Mouse (Mus musculus) urinary bladder, adult 2 months (tissue): Measurements from ENCODE around the gene Sprr2i. TPM values are rescaled to one million over a fixed set of nuclear protein-coding genes. Genes with fewer than 3 reads are reported as not detected.

Experiments used
- DNase-seq: peaks from one replicate; pipeline ENCODE4 v3.0.0; 2022; ENCODE audit warnings: low spot score
- polyA plus RNA-seq: library from polyadenylated mRNA; depleted of rRNA; stranded (reverse); fragments of >200 nt; gene quantifications from 2 replicates; pipeline ENCODE4 v1.2.3, GENCODE M21; 2012; rRNA removed

Gene Sprr2i
- polyA plus RNA-seq, result not detected in 2 replicates

DNA sequence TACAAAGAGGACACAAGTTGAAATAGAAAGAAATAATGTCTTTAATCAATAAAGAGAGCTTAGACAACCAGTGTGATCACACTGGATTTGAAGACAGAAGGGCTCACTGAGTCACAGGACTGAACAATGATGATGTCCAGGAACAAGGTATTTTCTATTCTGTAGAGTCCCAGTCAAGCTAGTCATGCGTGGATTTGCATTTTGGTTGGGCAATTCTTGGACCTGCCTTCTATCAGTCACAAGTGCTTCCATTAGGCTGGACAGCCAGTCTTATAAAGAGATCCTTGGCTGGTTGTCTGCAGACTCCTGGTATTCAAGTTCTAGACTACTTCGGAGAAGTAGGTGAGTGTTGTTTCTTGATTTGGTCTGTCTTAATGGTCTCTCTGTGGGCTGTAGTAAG lies at the start of gene Sprr2i:
Gene Sprr2i (plus strand): TSS at position 301 of the 400 bp plus-strand sequence.
- DNase-seq, result no peak

DNA sequence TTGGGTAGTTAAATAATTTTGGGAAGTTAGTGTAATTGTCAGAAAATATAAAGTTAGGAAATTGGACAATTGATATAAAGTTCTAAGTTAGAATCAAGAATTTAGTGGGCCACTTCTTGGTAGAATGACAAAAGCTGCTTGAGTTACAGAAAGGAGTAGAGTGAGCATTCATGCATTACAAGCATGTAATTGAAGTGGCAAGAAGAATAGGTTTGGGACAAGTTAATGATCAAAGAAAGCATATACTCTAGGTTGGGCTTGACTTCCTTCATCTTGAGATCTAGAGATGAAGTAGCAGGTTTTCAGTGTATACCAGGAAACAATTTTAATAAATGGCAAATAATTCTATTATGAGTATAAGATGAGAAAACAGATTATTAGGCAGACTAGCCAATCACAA lies 46.2 kb upstream of the Sprr2i start:
- no peak for DNase-seq

DNA sequence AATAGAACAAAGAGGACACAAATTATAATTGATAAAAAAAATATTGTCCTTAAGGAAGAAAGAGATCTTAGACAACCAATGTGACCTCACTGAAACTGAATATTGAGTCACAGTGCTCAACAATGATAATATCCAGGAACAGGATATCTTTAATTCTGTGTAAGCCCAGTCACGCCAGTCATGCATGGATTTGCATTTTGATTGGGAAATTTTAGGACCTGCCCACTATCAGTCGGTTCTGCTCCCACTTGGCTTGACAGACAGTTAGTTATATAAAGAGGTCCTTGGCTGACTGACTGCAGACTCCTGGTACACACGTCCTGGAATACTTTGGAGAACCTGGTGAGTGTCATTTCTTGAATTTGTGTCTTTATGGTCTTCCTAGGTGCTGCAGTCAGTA lies 42.9 kb upstream of the Sprr2i start, which contains the start of gene Sprr2f:
Gene Sprr2f (plus strand): TSS at position 301 of the 400 bp plus-strand sequence.
- DNase-seq, result no peak

DNA sequence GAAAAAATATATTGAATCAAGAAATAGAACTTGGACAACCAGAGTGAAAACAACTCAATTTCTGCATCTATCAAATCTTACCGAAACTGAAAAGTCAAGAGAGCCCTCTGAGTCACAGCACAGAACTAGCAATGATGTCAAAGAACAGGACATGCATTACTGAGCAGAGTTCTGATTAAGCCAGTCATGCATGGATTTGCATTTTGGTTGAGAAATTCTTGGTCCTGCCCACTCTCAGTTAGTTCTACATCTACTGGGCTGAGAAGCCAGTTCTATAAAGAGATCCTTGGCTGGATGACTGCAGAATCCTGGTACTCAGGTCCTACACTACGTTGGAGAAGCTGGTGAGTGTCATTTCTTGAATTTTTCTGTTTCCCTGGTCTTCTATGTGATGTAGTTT lies 34.2 kb upstream of the Sprr2i start:
- DNase-seq, result no peak

DNA sequence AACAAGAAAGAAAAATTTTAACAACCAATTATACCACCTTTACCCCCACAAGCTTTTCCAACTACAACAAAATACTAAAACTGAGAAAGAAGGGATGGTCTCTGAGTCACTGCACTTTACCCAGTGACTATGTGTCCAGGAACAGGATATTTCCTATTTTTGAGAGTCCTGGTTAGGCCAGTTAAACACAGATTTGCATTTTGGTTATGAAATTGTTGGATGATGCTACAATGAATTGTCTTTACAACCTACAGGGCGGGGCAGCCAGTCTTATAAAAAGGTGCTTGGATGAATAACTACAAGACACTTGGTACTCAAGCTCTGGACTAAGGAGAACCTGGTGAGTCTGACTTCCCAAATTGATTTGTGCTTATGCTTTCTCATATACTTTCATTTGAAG lies 22.4 kb upstream of the Sprr2i start, which contains the start of gene Sprr2h:
Gene Sprr2h (plus strand): TSS at position 301 of the 400 bp plus-strand sequence.
- DNase-seq, result no peak

DNA sequence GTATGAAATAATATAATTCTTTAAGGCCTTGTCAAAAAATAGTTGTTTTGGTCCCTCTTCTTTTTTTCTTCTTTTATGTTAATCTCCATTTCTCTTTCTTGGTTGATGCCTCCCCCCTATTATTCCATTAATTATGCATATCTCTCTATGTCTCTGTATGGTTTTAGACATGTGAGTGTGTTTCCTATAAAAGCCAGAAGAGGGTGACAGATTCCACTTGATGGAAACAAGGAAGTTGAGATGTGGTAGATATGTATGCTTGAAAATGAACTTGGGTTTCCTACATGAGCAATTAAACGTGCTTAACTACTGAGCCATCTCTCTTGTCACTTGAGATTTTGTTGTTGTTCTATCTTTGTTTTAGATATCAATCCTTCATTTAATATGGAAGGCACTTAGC lies 13.5 kb upstream of the Sprr2i start:
- DNase-seq, result no peak

DNA sequence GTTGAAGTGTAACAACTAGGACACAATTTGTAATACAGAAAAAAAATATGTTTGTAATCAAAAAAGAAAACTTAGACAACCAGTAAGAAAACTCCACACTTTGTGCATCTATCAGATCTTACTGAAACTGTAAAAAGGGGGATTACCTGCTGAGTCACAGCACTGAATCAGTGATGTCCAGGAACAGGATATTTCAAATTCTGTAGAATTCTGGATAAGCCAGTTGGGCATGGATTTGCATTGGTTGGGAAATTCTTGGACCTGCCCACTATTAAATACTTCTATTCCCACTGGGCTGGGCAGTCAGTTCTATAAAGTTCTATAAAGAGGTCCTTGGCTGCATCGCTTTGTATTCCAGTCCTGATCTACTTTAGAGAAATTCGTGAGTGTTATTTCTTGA lies 10.0 kb downstream of the Sprr2i start, which contains the start of gene Sprr2j-ps:
Gene Sprr2j-ps (plus strand): TSS at position 301 of the 400 bp plus-strand sequence.
- no peak for DNase-seq

DNA sequence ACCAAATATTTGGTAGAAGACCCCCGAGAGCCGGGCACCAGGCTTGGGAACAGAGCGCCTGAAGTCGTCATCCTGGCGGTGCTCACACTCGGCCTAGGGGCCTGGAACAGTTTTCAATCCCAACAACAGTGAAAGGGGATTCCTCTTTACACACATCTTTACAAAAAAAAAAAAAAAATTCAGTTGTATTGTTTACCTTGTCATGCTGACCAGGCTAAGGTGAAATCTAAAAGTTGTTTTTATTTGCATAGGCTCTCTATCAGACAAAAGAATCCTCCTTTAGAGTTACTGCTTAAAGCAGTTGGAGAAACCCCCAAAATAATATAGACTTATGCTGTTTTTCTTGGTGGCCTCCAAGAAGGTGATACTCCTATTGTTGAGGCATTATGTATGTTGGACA lies 21.5 kb downstream of the Sprr2i start, which contains the start of gene Gm9774:
Gene Gm9774 (minus strand): TSS at position 101 of the 400 bp plus-strand sequence.
- no peak for DNase-seq

DNA sequence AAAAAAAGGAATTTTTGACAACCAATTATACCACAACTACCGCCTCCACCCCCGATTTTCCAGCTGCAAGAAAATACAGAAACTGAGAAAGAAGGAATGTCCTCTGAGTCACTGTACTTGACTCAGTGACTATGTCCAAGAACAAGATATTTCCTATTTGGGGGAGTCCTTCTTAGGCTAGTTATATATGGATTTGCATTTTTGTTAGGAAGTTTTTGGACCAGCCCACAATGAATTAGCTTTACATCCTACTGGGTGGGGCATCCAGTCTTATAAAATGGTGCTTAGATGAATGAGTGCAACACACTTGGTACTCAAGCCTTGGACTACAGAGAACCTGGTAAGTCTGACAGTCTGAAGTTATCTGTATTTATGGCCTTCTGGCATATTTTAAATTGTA lies 24.5 kb downstream of the Sprr2i start, which contains the start of gene Sprr2k:
Gene Sprr2k (plus strand): TSS at position 301 of the 400 bp plus-strand sequence.
- DNase-seq, result no peak

DNA sequence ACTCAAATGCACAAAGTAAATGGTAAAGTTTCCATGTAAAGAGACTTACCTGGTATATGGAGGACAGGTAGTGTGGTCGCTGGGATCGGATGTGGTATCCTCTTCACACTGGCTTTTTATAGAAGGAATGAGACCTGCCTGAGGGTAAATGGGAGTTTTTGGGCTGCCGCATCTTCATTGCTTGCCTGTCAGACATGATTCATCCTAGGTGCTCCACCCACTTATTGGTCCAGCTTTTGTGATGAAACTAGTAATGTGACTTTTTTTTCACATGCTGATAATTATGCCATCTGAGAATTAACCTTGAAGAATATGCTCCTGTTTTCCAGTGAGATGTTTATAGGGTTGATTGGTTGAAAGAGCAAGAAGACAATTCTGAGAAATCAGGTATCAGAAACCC lies 30.9 kb downstream of the Sprr2i start, which contains the start of gene Sprr1b:
Gene Sprr1b (minus strand): TSS at position 101 of the 400 bp plus-strand sequence.
- DNase-seq, result no peak

DNA sequence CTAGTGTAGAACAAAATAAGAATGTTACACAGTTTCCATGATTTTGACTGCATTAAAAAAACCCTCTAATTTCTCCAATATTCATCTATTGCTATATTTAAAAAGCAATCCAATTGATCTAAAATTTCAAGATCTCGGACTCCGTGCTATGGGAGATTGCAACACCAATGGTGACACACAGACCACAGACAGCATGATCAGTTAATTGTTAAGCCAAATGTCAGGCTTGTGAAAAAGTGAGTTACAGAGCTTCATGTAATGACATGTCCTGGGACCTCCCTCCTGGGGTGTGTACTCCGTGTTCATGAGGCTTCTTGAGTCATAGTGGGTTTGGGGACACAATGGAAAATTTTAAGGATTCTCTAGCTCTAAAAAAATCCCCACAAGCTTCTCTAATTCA lies 32.4 kb downstream of the Sprr2i start:
- DNase-seq, result no peak

DNA sequence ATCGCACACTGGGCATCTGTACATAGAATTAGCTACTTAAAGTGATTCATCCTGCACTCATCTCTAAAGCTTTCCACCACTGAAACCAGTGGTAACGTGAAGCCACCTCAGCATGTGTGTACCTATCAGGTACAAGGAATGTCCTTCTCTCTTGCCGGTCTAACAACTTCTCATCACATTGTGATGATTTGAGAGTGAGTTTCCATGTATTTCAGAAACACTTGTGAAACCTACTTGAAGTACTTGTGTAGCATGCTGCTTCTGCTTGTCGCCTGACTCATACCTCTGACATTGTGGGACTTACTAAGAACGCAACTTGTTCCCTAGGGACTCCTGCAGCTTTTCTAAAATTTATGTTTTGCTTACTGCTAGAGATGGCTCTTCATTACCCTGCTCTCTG lies 47.4 kb downstream of the Sprr2i start:
- DNase-seq, result no peak

DNA sequence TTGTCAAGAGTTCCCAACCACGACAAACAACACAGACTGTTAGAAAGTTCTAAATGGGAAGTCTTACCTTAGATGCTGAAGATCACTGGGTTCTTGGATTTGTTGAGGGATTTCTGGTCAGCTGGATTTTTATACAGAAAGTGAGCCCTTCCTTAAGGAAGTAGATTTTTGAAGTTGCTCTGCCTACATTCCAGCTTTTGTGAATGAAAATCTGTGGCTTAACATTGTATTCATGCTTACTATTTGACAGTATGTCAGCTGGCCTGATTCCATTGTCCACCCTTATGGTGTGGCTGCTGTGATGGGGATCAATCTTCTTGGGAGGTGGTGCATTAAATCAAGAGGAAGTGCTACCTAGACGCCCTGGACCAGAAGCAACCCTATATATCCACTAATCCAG lies 50.8 kb downstream of the Sprr2i start, which contains the start of gene Sprr3:
Gene Sprr3 (minus strand): TSS at position 101 of the 400 bp plus-strand sequence.
- no peak for DNase-seq

Other genes starting within 250 kb of the Sprr2i start
- 200 and 292 TPM in 2 replicates for gene Sprr2a1, start 192.2 kb upstream of the Sprr2i start, polyA plus RNA-seq
- gene Sprr2a2, start 192.1 kb upstream of the Sprr2i start, polyA plus RNA-seq, result 14,912 and 26,019 TPM in 2 replicates
- gene Sprr2a3, start 122.6 kb upstream of the Sprr2i start, polyA plus RNA-seq, result 820 and 1,217 TPM in 2 replicates
- 0.19 TPM in 1 of 2 replicates, not detected in the other for gene Sprr2b, start 91.4 kb upstream of the Sprr2i start, polyA plus RNA-seq
- not detected in 2 replicates for gene Sprr2d, start 68.9 kb upstream of the Sprr2i start, polyA plus RNA-seq
- gene Sprr2e, start 55.8 kb upstream of the Sprr2i start, polyA plus RNA-seq, result not detected in 2 replicates
- 2.6 and 2.8 TPM in 2 replicates for gene Sprr2f, start 42.8 kb upstream of the Sprr2i start, polyA plus RNA-seq
- not detected in 2 replicates for gene Sprr2h, start 22.3 kb upstream of the Sprr2i start, polyA plus RNA-seq
- not detected in 2 replicates for gene Sprr2j-ps, start 10.1 kb downstream of the Sprr2i start, polyA plus RNA-seq
- gene Gm9774, start 21.4 kb downstream of the Sprr2i start, polyA plus RNA-seq, result 9.5 and 10.7 TPM in 2 replicates
- not detected in 2 replicates for gene Sprr2k, start 24.6 kb downstream of the Sprr2i start, polyA plus RNA-seq
- not detected in 2 replicates for gene Sprr1b, start 30.8 kb downstream of the Sprr2i start, polyA plus RNA-seq
- 0.17 and 0.18 TPM in 2 replicates for gene Sprr3, start 50.7 kb downstream of the Sprr2i start, polyA plus RNA-seq
- gene Sprr1a, start 77.9 kb downstream of the Sprr2i start, polyA plus RNA-seq, result 1,821 and 2,005 TPM in 2 replicates
- not detected in 2 replicates for gene Sprr4, start 92.5 kb downstream of the Sprr2i start, polyA plus RNA-seq
- gene 2310046K23Rik, start 126.5 kb downstream of the Sprr2i start, polyA plus RNA-seq, result not detected in 2 replicates
- gene Ivl, start 165.7 kb downstream of the Sprr2i start, polyA plus RNA-seq, result 233 and 291 TPM in 2 replicates
- 0.18 TPM in 1 of 2 replicates, not detected in the other for gene Smcp, start 181.0 kb downstream of the Sprr2i start, polyA plus RNA-seq
- gene 2210017I01Rik, start 199.5 kb downstream of the Sprr2i start, polyA plus RNA-seq, result not detected in 2 replicates
- 1.2 and 1.3 TPM in 2 replicates for gene Lce6a, start 213.7 kb downstream of the Sprr2i start, polyA plus RNA-seq
- gene Lce1a1, start 240.3 kb downstream of the Sprr2i start, polyA plus RNA-seq, result not detected in 2 replicates
- gene Lce1b, start 248.9 kb downstream of the Sprr2i start, polyA plus RNA-seq, result not detected in 2 replicates